Mouse (Mus musculus) CH12F3 (cell line): ENCODE data around the gene Brd3os.

Source experiments
- in situ Hi-C: fragments of 300-500 bp; cut with MboI; formaldehyde crosslinking; loops from 2 replicates; pipeline ENCODE4 v1.14.3; 2020; ENCODE audit warnings: low sequenced_read_pairs

Brd3os gene

GRCm38 (mm10) chr2:27462901-27463300 lies 20.8 kb downstream of the Brd3os start:
- in situ Hi-C loops: no loop called here

- in situ Hi-C loops: no loop called here
Observed at GRCm38 (mm10) chr2:27469292-27469990, 27.3 kb downstream of the Brd3os start.

- in situ Hi-C loops: no loop called here
Observed at GRCm38 (mm10) chr2:27469991-27470355, 27.8 kb downstream of the Brd3os start.

GRCm38 (mm10) chr2:27470535-27470934 lies 28.4 kb downstream of the Brd3os start:
- in situ Hi-C loops: no loop called here

DNA sequence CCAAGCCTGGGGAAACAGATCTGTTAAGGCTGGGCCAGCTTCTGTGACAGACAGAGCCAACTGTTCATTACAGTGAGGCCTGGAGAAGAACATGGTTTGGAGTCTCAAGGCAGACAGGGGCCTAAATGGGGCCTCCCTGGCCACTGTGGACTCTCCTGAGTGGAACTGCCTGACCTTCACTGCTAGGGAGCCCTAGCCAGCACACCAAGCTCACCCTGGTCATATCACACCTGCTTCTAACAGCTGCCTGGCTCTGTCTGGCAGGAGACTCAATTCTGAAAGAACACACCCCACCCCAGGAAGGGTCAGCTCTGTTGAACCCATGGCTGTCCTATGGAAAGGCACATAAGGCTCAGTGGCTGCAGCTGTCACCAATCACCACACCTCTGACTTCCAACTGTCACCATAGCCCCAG lies 29.1 kb downstream of the Brd3os start:
- in situ Hi-C loops: no loop called here

GRCm38 (mm10) chr2:27473061-27473765 lies 31.1 kb downstream of the Brd3os start:
- in situ Hi-C loops: no loop called here

- in situ Hi-C loops: no loop called here
Observed at GRCm38 (mm10) chr2:27473911-27474310, 31.8 kb downstream of the Brd3os start.

DNA sequence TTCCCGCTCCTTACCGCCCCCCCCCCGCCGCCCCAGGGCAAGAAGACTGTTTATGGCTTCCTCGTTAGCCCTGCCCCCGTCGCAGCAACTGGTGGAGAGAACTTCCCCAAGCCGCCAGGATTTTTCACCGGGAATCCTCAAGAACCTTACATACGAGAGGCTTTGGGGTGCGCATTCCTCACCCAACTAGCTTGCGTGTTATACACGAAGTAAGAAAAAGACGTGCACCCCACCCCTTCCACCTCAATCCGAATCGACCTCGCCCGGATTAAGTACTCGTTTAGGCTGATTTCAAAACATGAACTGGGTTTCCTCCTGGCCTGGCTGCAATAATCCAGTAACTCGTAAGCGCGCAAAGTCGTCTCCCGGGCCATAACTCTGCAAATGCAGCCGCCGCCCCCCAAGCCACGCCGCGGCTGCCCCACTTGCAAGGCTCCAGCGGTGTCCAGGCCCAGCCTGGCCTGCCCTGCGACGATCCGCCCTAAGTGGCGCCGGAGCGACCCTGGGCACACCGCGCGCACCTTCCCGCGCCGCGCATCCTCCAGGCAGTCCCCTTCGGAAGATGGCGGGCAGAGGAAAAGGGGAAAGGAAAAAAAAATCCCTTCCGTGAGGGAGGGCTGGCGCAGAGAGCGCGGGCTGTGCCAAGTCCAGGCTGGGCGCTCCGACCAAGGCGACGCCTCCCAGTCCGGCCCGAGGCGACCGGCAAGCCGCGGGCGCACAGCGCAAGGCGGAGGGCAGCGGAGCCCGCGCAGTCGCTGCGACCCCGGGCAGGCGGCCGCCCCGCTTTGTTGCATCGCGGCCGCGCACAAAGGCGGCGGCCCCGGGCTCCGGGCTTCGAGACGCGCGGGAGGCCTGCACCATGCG lies 32.7 kb downstream of the Brd3os start:
- in situ Hi-C loops: no loop called here

- in situ Hi-C loops: no loop called here
Observed at GRCm38 (mm10) chr2:27475495-27476302, 33.6 kb downstream of the Brd3os start.

DNA sequence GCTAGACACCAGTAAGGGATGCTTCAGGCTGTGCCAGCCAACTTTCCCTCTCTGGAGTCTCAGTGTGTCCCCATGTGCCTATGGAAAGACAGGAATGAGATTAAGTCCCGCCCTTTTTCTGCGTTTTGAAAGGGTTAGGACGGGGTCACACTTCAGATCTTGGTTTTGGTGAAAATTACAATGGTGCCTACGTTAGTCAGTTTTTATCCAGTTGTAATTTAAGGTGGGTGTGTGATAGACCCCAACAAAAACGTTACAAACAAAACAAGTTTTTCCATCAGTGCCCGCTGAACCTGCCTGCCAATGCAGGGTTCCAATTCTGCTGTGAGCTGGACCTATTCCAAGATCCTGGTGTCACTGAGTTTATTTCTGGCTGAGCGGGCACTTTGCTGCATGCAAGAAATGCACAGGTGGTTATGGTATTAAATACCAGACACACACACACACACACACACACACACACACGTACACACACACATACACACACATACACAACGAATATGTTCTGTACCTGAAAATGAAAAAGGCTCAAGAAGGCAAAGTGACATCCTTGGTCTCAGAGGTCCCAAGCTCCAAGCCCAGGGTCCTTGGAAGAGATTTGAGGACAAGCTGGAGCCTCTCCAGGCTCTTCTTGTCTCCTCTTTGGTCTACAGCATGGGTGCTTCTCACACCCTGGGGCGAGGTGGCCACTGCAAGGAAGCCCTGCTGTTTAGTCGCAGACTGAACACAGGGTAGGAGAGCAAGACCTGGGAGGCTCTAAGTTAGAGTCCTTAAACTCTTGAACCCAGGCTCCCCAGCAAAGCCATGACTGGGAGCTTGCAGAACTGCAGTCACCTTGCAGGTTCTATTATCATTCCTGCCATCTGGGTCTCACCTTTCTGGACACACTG lies 34.4 kb downstream of the Brd3os start:
- in situ Hi-C loops: no loop called here

- in situ Hi-C loops: no loop called here
Observed at GRCm38 (mm10) chr2:27479821-27480220, 37.7 kb downstream of the Brd3os start.

DNA sequence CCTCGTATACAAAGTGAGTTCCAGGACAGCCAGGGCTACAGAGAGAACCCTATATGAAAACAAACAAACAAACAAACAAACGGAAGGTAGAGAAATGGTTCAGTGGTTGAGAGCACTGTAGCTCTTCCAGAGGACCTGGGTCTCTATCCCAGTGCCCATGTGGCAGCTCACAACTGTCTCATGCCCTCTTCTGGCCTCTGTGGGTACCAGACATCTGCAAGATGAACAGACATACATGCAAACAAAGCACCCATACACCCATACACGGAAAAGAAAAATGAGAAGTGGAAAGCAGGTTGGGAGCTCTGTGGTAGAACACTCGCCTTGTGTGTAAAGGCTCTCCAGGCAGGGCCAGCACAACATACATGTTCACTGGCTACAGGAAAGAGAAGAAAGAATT lies 38.2 kb downstream of the Brd3os start:
- in situ Hi-C loops: no loop called here

DNA sequence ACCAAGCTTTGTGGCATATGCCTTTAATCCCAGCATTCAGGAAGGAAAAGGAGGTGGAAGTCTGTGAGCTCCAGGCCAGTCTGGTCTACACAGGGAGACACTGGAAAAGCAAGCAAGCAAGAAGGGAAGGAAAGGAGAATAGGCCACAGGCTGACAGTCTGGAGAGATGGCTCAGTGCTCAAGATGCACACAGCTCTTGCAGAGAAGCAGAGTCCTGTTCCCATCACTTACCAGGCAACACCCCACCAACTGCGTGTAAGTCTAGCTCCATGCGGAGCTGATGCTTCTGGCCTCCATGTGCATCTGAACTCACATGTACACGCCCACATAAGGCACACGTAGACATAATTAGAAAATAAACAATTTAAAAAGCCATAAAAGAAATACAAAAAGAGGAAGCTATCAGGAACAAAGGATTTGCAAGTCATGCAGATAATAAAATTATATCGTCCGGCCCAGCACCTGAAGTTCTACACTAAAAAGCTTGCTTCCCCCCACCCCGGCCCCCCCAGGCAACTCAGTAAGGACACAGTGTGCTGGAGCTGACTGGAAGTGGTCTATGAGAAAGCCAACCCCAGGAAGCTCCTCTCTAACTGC lies 40.2 kb downstream of the Brd3os start:
- in situ Hi-C loops: no loop called here

GRCm38 (mm10) chr2:27486725-27487124 lies 44.6 kb downstream of the Brd3os start:
- in situ Hi-C loops: no loop called here

DNA sequence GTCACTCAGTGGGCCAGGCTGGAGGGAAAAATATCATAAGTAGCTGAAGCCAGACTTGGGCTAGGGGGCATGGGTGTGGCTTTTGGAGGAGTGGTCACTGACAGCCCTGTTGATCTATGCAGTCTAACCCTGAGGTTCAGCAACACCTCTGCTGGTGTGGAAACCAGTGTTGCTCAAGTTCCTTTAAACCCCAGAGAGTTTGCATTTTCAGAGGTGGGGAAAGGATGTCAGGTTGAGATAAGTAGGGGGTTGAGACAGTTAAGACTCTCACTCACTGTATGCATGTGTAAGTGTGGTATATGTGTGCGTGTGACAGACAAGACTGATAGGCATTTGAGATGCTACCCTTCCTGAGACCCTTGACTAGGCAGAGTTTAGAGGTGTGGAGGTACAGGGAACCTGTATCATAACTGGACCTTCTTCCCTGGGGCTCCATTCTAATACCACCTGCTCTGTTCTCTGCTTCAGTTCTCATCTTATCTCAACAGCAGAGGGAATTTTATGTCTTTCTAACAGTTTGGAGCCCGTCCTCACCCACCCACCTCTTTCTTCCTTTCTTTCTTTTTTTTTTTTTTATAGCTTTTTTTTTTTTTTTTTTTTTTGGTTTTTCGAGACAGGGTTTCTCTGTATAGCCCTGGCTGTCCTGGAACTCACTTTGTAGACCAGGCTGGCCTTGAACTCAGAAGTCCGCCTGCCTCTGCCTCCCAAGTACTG lies 45.4 kb downstream of the Brd3os start:
- in situ Hi-C loops: no loop called here

GRCm38 (mm10) chr2:27488362-27488761 lies 46.2 kb downstream of the Brd3os start:
- in situ Hi-C loops: no loop called here

DNA sequence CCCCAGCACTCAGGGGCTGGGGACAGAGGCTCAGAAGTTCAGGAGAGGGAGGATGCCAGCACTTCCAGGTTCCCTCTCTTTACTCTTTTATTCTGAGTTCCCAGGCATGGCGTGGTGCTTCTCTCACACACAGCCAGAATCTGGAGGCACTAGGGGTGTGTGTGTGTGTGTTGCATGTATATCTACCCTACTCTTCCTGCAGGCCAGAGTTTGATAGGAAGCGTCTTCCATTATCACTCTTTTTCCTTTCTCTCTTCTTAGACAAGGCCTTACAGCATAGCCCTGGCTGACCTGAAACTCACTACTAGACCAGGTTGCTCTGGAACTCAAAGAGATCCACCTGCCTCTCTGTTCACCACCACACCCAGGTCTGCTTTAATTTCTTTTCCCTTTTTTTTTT lies 48.8 kb downstream of the Brd3os start:
- in situ Hi-C loops: no loop called here
